Mouse (Mus musculus): Measurements from ENCODE around the gene Lpo.
A peak's percentile ranks its signal among the peaks of the same experiment; 100 is the strongest.
"Not testable (repeated sequence)": the region's sequence is repeated elsewhere in the genome, so short reads cannot be mapped to it uniquely, and the experiment has no call there.

- peak; percentile 34 for TF ChIP-seq CTCF (IDR thresholded peaks at IDR 0.05; ENCODE audit: extremely low read depth, insufficient read depth, low read length)
- not testable (repeated sequence) for TF ChIP-seq POLR2A (IDR thresholded peaks at IDR 0.05; ENCODE audit: extremely low read depth, insufficient read depth, low read length)
These were observed 38.8 kb upstream of the Lpo start for GRCm38 (mm10) chr11:87866891-87867290.
